Mouse (Mus musculus): ENCODE data around the gene Piwil1.

The Piwil1 gene

DNA sequence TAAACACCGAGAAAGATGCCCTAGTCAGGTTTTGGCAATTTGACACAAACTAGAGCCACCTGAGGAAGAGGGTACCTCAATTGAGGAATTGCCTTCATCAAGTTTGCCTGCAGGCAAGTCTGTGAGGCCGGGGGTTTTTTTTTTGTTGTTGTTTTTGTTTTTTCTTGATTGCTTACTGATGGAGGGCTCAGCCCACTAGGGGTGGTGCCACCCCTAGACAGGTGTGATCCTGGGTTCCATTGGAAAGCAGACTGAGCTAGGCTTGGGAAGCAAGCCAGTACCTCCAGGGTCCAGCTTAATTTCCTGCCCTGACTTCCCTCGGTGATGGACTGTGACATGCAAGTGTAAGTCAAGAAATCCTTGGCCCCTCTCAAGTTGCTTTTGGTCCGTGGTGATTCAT is at the start of gene Piwil1:
Gene Piwil1 (plus strand): TSS at position 301 of the 400 bp plus-strand sequence.
- DNase-seq (ENCODE audit: low read depth, low spot score): no peak

DNA sequence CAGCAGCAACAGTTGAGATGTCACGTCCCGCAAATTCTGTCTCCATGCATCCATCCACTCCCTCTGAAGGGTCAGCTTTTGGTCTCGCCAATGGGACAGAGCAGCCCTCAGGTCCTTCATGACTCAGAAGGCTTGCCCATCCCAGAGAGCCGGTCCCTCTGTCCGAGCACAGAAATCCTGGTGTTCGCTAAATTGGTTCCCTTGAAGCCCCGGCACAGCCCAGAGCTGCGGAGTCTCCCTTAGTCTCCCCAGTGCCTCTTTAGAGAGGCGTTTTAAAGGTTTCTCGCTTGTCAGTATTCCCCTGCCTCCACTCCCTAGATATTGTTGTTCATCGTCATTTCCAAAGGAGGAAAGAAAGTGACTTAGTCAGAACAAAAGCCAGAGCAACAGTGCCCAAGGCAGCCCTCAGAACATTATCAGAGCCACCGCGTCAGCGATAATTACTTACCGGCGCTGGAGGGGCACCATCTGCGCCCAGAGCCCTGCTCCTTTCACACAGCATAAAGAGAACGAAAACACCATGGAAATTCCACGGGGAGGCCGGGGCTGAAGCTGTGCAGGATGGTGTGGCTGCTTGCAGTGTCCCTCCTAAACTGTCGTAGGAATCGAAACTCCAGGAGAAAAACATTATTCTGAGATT is 45.7 kb upstream of the Piwil1 start:
- DNase-seq (ENCODE audit: low read depth, low spot score): no peak

DNA sequence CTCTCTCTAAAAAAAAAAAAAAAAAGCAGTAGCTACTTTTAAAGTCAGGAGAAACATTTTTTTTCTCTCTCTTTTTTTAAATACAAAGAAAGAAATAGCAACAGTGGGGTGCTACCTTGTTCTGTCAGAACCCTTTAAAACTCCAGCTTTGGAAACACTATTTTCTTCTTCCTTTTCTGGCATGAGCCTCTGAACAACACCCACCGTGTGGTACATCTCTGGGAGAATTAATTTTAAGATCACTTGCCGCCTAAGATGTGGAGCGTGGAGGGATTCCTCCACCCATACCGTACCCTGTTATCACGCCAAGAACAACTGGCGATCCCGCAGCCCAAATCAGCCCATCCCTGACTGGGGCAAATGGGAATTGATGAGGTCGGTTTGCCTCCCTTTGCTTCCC is 42.2 kb upstream of the Piwil1 start:
- peak; percentile 65 for DNase-seq (ENCODE audit: low read depth, low spot score)

DNA sequence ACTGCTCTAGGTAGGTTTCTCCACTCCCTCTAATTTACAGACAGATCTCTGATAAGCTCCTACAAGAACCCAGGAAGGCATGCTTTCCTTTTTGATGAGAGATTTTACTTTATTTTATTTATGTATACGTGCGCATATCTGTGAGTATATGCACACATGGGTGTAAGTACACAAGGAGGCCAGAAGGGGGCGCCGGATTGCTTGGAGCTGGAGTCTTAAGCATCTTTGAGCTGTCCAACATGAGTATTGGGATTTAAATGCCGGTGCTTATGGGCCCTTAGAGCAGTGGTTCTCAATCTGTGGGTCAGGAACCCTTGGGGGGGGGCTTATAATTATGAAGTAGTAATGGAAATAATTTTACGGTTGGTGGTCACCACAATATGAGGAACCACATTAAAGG is 39.4 kb upstream of the Piwil1 start:
- DNase-seq (ENCODE audit: low read depth, low spot score): no peak

DNA sequence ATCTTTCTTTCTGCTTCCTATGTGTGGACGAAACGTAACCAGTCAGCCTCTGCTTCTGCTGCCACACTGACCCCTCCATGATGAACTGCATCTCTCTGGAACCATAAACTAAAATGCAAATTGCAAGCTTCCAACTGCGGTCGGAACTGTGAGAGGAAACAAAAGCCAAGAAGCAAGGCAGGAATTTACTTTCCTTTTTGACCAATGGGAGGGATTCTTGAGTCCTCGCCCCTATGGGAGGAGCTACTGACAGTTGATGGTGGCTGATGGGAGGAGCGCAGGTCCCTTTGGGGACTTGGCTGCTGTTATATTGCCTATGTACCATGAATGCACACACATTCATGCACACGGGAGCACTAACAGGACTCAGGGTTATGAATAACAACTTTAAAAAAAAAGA is 38.3 kb upstream of the Piwil1 start:
- no peak for DNase-seq (ENCODE audit: low read depth, low spot score)

DNA sequence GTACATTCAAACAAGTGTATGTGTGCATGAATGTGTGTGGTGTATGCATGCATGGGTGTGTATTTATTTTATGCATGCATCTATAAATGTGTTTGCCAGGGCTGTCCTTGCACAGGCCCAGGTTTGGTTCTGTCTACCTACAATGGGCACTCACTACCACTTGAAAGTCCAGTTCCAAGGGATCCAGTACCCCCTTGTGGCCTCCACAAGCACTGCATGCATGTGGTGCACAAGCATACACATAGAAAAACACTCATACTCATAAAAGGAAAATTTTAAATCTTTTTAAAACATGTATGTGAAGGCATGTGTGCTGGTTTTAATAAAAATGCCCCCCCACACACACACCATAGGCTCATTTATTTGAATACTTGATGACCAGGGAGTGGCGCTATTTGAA is 37.3 kb upstream of the Piwil1 start:
- DNase-seq (ENCODE audit: low read depth, low spot score): no peak

DNA sequence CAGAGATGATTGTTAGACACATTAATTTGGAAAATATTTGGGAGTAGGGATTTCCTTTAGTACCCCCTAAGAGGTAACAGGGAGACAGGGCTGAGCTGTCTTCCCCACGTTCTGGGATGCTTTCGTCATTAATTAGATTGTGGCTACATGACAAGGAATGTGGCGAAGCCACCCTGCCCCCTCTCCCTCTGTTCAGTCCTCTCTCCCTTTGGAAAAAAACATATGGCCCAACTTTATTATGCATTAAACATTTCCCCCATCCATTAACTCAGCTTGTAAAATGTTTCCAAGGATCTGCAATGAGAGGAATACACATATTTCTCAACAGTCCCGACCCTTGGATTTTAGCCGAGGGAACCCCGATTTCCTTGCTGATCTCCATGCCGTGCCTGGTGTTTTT is 35.0 kb upstream of the Piwil1 start:
- peak; percentile 23 for DNase-seq (ENCODE audit: low read depth, low spot score)

DNA sequence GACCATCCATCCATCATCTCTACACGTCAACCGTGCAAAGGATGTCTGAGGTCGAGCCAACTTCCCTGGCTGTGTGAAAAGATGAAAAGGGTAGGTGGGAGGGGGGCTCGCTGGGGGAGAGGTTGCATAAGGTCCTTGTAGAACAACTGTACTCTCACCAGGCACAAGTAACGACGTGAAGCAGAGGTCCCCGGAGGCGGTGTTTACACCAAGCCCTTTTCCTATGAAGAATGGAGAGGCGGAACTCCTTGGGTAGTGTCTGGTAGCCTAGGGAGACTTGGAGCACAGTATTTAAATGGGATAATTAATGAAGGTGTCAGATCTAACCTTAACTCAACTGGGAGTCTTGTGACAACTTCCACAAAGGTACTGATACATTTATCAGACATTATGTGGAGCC is 28.2 kb upstream of the Piwil1 start:
- DNase-seq (ENCODE audit: low read depth, low spot score): no peak

DNA sequence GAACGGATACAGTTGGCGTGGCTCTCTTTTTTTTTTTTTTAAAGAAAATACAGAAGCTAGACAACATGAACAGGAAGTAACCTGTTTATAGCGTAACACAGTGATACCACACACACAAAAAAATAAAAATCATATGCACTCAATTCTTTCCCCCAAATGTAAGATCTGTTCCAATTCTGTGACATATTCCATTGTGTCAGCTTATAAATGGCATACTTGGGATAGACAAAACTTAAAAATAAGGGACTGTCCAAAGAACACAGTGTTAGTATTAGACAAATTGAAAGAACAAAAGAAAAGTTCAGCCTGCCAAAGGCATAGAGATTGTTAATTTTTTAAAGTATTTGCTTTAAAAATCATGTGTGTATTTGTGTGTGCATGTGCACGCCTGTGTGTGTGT is 25.0 kb upstream of the Piwil1 start:
- no peak for DNase-seq (ENCODE audit: low read depth, low spot score)

DNA sequence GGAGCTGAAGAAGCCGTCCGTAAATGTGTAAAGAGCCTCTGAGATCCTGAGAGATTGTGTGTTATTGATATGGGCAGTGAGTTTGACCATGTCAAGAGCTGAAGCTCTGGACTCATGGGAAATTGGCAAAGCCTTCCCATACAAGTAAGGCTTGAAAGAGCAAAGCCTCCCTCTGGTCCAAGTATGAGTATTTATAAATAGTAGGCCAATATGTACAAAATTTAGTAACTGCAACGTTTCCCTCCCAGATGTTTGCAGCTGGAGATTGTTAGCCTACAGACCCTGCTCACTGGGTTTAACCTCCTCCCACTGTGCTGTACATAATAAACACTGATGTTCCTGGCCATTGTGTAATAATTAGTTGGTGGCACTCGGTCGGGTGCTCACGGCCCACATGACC is 24.5 kb upstream of the Piwil1 start:
- no peak for DNase-seq (ENCODE audit: low read depth, low spot score)

DNA sequence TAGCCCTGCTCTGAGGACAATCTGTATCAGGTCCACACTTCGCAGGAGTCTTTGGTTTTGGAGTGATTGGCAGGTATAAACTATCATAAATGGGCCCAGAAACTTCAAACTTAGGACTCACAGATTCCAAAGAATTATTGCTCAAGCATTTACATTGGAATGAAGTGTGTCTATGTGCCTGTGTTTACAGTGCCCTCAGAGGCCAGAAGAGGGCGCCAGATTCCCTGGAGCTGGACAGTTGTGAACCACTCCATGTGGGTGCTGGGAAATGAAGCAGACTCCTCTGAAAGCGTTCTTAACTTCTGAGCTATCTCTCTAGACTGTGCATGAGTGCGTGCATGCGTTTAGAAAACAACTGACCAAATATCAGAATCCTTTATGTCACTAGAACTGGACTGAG is 20.9 kb upstream of the Piwil1 start:
- DNase-seq (ENCODE audit: low read depth, low spot score): peak; percentile 16

DNA sequence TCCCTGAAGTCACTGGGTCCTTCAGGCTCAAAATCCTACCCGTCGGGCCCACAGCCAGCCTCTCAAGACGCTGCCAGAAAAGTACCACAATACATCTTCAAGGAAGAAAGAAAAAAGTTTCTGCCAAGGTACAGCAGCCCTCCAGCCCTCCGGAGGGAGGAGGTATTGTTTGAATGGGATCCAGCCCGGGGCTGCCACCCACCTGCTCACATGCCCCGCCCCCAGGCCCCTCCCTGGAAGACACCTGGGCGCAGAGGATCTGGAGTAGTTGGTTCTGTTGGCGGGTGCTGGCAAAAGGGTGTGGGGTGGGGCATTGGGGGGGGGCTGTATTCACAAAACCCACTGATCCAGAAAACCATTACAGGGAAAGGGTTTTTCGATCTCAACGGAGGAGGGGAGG is 18.1 kb upstream of the Piwil1 start:
- no peak for DNase-seq (ENCODE audit: low read depth, low spot score)

DNA sequence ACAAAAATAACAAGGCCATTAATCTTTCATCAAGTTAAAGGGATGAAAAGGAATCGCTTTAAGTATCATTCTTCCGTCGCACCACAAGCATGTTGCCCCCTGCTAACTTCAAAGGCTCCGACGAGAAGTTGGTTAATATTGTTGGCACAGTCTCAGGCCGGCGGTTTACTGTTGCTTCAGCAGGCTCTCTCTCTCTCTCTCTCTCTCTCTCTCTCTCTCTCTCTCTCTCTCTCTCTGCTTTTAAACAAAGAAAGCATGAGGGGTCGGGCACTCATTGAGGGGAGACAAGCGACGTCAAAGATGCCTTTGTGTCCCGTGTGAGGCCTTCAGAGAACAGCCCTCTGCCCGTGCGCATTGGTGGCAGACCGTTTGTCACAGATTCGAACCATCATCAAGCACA is 17.7 kb upstream of the Piwil1 start:
- DNase-seq (ENCODE audit: low read depth, low spot score): no peak

DNA sequence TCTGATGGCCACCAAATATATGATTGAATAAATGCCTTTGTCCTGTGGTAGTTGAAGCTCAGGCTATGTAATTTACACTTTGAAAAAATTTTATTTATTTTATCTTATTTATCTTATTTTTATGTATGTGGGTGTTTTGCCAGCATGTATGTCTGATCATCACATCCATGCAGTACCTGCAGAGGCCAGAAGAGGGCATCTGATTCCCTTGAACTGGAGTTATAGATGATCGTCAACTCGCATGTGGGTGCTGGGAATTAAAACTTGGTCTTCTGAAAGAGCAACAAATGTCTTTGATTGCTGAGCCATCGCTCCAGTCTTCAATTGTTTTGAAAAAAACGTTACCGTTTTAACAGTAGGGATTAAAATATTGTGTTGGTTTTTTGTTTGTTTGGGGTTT is 15.2 kb upstream of the Piwil1 start:
- DNase-seq (ENCODE audit: low read depth, low spot score): no peak

DNA sequence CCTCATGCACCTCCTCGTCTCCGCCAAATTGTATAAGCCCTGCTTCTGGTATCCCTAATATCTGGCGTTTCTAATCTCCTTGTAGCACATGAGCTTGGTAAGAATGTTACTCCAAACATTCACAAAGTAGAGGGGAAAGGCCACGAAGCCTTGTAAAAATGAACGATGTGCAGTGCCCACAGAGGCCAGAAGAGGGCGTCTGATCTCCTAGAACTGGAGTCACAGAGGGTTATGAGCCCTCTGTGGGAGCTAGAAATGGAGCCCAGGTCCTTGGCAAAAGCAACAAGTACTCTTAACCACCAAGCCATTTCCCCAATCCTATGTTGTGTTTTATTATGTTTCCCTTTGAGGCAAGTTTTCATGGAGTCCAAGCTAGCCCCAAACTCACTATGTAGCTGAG is 8.2 kb upstream of the Piwil1 start:
- no peak for DNase-seq (ENCODE audit: low read depth, low spot score)

DNA sequence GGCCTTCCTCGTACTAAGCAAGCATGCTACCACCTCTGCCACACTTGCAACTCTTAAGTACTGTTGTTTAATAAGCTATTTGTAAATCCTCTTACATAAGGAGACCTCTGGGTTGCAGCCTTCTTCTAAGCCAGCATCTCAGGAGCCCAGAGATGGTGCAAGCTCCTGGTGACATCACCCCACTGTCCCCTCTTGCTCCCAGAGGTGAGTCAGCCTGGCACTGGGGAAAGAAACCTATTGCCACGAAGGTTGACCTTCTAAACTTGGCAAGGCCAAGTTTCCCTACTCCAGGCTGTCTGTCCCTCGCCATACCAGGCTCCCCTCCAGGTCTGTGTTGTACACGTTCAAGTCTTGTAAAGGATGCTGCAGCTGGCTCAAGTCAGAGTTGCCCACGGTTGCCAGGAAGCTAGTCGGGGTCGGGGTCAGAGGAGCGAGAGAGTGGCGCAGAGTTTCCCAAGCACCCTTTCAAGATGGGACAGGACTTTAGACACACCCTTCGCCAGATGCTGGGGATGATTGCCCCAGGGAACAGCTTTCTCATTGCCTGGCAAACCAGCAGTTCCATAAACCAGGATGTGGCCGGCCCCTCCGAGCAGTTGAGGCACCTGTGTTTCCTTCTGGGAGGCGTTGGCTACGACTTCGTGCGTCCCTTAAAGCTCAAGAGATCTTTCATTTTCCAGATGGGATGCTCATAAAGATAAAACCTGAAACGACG is 7.6 kb upstream of the Piwil1 start:
- DNase-seq (ENCODE audit: low read depth, low spot score): no peak

DNA sequence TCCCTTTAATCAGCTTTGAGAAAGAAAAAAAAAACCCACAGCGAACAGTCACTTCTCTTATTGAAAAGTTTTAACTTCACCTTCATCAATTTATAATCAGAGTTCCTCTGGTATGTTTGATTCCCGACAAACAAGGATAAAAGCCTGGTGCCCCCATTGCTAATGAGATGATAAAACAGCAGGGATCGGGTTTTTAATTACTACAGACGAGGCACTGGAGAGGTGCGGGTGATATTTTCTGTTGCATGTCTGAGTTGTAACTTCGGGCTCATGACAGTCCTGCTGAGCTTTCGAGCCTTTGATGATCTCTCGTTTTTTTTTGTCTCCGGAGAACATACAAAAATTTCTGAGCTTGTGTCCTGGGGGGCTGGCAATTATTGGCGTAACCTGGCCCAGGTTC is 5.5 kb upstream of the Piwil1 start:
- no peak for DNase-seq (ENCODE audit: low read depth, low spot score)

DNA sequence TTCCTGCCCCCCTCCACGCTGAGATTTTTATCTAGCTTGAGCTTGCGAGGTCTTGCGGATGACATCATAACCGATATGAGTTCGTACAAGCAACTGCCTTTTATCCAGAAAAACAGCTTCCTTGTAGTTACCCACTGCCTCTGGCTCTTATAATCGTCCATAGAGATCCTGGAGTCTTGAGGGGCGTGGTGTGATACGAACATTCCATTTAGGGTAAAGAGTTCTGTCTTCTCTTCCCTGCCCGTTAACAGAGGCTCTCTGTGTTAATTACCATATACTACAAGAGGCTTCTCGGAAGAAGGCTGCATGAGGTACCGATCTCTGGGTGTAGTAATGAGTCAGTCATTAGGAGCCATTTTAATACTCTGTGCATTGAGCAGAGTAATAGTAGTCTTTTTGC is 1.6 kb upstream of the Piwil1 start:
- DNase-seq (ENCODE audit: low read depth, low spot score): no peak

DNA sequence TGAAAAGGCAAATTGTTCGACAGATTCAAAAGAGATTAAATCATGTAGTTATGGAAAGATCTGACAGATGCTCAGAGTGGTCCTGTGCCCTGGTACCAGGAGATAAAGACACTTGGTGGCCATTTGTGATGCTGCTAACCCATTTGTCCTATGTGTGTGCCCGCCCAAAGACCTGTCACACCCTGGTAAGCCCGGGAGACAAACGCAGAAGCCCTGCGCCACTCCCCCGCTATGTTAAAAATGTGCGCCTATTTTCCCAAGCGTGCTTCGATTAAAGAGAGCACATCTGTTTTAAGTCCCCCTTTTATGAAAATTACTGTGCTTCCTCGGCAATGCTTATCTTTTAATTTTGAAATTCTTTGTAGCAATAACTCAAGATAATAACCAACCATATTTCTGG is 1.4 kb downstream of the Piwil1 start:
- DNase-seq (ENCODE audit: low read depth, low spot score): no peak

DNA sequence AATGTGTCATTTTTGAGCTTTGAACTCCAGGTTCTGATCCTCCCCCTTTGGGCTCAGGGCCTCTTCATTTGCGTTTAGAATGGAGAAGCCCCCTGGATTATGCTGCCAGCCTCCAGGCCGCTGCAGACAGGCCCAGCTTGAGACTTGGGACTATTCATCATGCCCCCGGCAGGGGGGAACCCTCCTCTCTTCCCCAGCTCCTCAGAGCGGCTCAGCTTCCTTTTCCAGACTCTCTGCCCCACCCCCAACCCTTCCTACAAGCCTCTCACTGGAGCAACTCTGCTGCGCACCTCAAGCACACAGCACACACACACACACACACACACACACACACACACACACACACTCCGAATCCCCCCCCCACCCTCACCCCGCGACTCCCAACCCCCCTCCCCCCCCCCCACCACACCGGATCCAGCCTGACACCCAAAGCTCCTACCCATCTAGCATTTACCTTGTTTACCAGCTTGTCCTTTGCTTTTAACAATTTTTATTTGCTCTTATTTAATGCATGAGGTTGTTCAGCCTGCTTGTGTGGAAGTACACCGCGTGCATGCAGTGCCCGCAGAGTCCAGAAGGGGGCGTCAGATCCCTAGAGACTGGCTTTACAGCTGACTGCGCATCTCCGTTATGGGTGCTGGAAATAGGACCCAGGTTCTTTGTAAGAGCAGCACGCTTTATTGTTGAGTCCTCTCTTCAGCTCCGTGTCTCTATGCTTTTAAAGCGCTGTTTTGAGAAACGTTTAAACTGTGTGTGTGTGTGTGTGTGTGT is 2.0 kb downstream of the Piwil1 start:
- DNase-seq (ENCODE audit: low read depth, low spot score): peak; percentile 24

DNA sequence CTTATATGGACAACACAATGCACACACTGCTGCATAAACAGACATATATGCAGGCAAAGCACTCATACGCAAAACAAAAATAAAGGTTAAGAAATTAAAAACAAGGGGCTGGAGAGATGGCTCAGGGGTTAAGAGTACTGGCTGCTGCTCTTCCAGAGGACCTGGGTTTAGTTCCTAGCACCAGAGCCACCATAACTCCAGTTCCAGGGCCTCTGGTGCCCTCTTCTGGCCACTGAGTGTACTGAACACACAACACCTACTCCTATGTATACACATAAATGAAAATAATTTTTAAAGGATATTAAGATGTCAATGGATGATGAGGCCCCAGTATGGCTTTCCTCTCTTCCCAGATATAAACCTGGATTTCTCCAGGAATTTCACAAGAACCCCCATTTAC is 4.1 kb downstream of the Piwil1 start:
- no peak for DNase-seq (ENCODE audit: low read depth, low spot score)

DNA sequence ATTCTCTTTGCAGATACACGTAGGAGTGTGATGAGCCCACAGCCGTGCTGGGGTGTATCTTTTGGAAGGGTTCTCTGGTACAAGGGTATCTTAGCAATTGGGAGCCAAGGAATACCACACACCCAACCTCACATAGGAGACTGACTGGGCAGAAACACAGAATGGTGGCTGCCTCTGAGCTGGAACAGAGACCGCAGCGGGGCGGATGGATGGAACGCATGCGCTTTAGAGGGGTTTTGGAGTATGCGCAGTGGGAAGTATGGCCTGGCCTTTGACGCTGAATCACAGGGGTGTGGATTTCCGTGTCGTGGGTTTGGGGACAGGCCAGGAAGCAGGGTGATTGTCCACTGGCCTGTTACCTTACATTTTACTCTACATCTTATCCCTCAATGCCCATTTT is 4.9 kb downstream of the Piwil1 start:
- DNase-seq (ENCODE audit: low read depth, low spot score): no peak

DNA sequence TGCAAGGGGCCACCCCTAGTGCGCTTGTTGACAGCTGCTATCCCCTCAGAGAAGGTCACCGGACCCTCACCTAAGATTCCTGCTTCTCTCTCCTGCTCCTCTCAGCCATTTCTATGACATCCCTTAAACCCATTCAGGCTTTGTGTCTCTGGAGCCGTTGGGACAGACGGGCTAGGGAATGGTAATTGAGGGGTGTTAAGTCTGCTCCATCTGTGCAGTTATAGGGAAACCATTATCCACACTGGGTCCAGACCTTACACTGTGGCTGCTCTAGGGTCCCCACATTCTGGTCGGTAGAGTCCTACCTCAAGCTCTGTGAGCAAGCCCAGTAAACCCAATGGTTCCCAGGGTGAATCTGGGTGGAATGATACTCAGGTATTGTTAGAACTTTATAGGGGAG is 6.6 kb downstream of the Piwil1 start:
- DNase-seq (ENCODE audit: low read depth, low spot score): no peak

Measured in brain, adult 2 months (tissue).